ENCODE assay signal across 20 mouse cellular contexts in genomic region chr8:123450783-123451182, GRCm38 (mm10). TPM values are rescaled to one million over a fixed set of nuclear protein-coding genes. Genes with fewer than 3 reads are reported as not detected.
A peak's percentile ranks its signal among the peaks of the same experiment; 100 is the strongest.
DNase-seq lines count a peak whose midpoint lies in the region; ATAC-seq and TF ChIP-seq lines count a peak whose summit lies in the region.
"Had no signal": no experiment of that assay in that cellular context is flagged by ENCODE, and none has a peak within 500 bp of the region (broad histone marks: within the 10 kb centered on the region; RNA-seq: fewer than 3 reads in every experiment).

No protein-coding gene starts in this region.

- DNase-seq in limb, embryonic 10.5 days (ENCODE audit: low spot score) = no peak
- no peak for DNase-seq in liver, postnatal 0 days
- DNase-seq in frontal cortex, postnatal 10 days (ENCODE audit: low spot score in 2 of 2) = no peak
- DNase-seq in layer of hippocampus, adult 8-10 months (ENCODE audit: low spot score in 2 of 2) = no peak
- DNase-seq in heart, embryonic 10.5 days (ENCODE audit: low spot score) = no peak
- DNase-seq in right cerebral cortex, adult 2 months (ENCODE audit: low spot score in 2 of 2) = no peak
- DNase-seq: adrenal gland, adult 8-10 months; cerebellum, postnatal 36 days; gastrocnemius, adult 2 months; heart, adult 18-20 months; heart, postnatal 36 days; lung, postnatal 10 days; thymus, postnatal 14 days had no signal

- no peaks in the 10 kb centered on the region for H3K4me1 ChIP-seq in limb, embryonic 12.5 days (replicated peaks)
- H3K4me1 ChIP-seq in limb, embryonic 10.5 days = no peaks in the 10 kb centered on the region
- H3K4me1 ChIP-seq in liver, postnatal 0 days (ENCODE audit: insufficient read depth) = 0 out of 2 replicates have a peak, but pooled peaks cover 2% of the 10 kb centered on the region
- peaks cover 20% of the 10 kb centered on the region for H3K4me1 ChIP-seq in heart, embryonic 10.5 days

- H3K4me2 ChIP-seq in limb, embryonic 12.5 days = no peak overlapping the region
- H3K4me2 ChIP-seq in liver, postnatal 0 days (ENCODE audit: low read depth, low read length) = no peak overlapping the region
- H3K4me2 ChIP-seq: midbrain, embryonic 11.5 days had no signal

- no peak overlapping the region for H3K27ac ChIP-seq in limb, embryonic 12.5 days
- no peak overlapping the region for H3K27ac ChIP-seq in limb, embryonic 10.5 days
- H3K27ac ChIP-seq in liver, postnatal 0 days (ENCODE audit: low read depth) = peak overlapping the region; percentile 24
- no peak overlapping the region for H3K27ac ChIP-seq in heart, embryonic 10.5 days
- H3K27ac ChIP-seq: gastrocnemius, adult 2 months had no signal

- peak overlapping the region; percentile 23; the same call in 1 of the 2 replicates for H3K9ac ChIP-seq in limb, embryonic 12.5 days (replicated peaks)
- no peak overlapping the region for H3K9ac ChIP-seq in liver, postnatal 0 days (replicated peaks)

- peak; percentile 68; the same call in 1 of the 2 replicates for TF ChIP-seq EP300 in liver, postnatal 0 days (IDR thresholded peaks at IDR 0.05; ENCODE audit: low read depth)

- ATAC-seq in limb, embryonic 12.5 days (ENCODE audit: insufficient number of reproducible peaks, insufficient read depth, low FRiP score, low TSS enrichment, low read depth) = no peak
- peak; percentile 61 for ATAC-seq in erythroblast, adult 5-6 weeks (replicated peaks; ENCODE audit: low FRiP score, poor library complexity, severe bottlenecking)
- ATAC-seq in liver, postnatal 0 days = peak; percentile 61
- ATAC-seq: hindbrain, embryonic 16.5 days; intestine, embryonic 16.5 days had no signal

- TF ChIP-seq CTCF in liver, postnatal 0 days (IDR thresholded peaks at IDR 0.05; ENCODE audit: low read depth) = no peak

- no peaks in the 10 kb centered on the region for H3K27me3 ChIP-seq in limb, embryonic 12.5 days
- H3K27me3 ChIP-seq in limb, embryonic 10.5 days (ENCODE audit: low read depth, poor library complexity, severe bottlenecking) = no peaks in the 10 kb centered on the region
- H3K27me3 ChIP-seq in liver, postnatal 0 days (ENCODE audit: insufficient read depth, low read length) = no peaks in the 10 kb centered on the region
- no peaks in the 10 kb centered on the region for H3K27me3 ChIP-seq in heart, embryonic 10.5 days (ENCODE audit: insufficient read depth, poor library complexity, severe bottlenecking)

- 93% methylated on average over 5 of the region's 5 CpGs for WGBS in limb, embryonic 12.5 days
- 92% methylated on average over 5 of the region's 5 CpGs for WGBS in limb, embryonic 10.5 days
- 42% methylated on average over 5 of the region's 5 CpGs for WGBS in liver, postnatal 0 days (ENCODE audit: insufficient replicate concordance)
- WGBS in heart, embryonic 10.5 days = 85% methylated on average over 5 of the region's 5 CpGs

- H3K9me3 ChIP-seq in limb, embryonic 12.5 days = no peaks in the 10 kb centered on the region
- no peaks in the 10 kb centered on the region for H3K9me3 ChIP-seq in limb, embryonic 10.5 days (replicated peaks)
- H3K9me3 ChIP-seq in liver, postnatal 0 days (ENCODE audit: low read length) = no peaks in the 10 kb centered on the region
- no peaks in the 10 kb centered on the region for H3K9me3 ChIP-seq in heart, embryonic 10.5 days

- H3K4me3 ChIP-seq in limb, embryonic 12.5 days (replicated peaks) = no peak overlapping the region
- no peak overlapping the region for H3K4me3 ChIP-seq in limb, embryonic 10.5 days
- no peak overlapping the region for H3K4me3 ChIP-seq in liver, postnatal 0 days (ENCODE audit: low read depth, low read length)
- no peak overlapping the region for H3K4me3 ChIP-seq in heart, embryonic 10.5 days
- H3K4me3 ChIP-seq: gastrocnemius, adult 2 months had no signal

- peaks cover 78% of the 10 kb centered on the region for H3K36me3 ChIP-seq in limb, embryonic 12.5 days
- peaks cover 84% of the 10 kb centered on the region for H3K36me3 ChIP-seq in limb, embryonic 10.5 days
- peaks cover 22% of the 10 kb centered on the region for H3K36me3 ChIP-seq in liver, postnatal 0 days (replicated peaks; ENCODE audit: insufficient read depth, low read length)
- peaks cover 60% of the 10 kb centered on the region for H3K36me3 ChIP-seq in heart, embryonic 10.5 days

RNA-seq across cellular contexts. Expression of gene Afg3l1, which starts 26.9 kb away (rescaled TPM):
- polyA plus RNA-seq in limb, embryonic 12.5 days (2016; fragmentation: Nextera tagmentation; extraction: Ambion mirVana) = 69.5 and 72.0 TPM in 2 replicates
- polyA plus RNA-seq in limb, embryonic 10.5 days (2016; fragmentation: Nextera tagmentation; extraction: Ambion mirVana) = 57.2 and 65.0 TPM in 2 replicates
- 6.1 and 10.4 TPM in 2 replicates for total RNA-seq in erythroblast, adult 5-6 weeks (2015; ENCODE audit: low replicate concordance)
- 2.6 and 6.7 TPM in 2 replicates for total RNA-seq in erythroblast, adult 5-6 weeks (2017; ENCODE audit: low replicate concordance)
- polyA plus RNA-seq in liver, postnatal 0 days (2015; fragmentation: Nextera tagmentation; extraction: Ambion mirVana) = 22.0 and 24.3 TPM in 2 replicates
- total RNA-seq in layer of hippocampus, adult 8-10 months (2022) = 10 to 100 TPM; 28.3 to 36.0 (median 32.2) TPM
- 56.3 and 63.8 TPM in 2 replicates for polyA plus RNA-seq in heart, embryonic 10.5 days (2016; fragmentation: Nextera tagmentation; extraction: Ambion mirVana)

RNA-seq across cellular contexts. Expression of gene Def8, which starts 27.5 kb away (rescaled TPM):
- polyA plus RNA-seq in limb, embryonic 12.5 days (2016; fragmentation: Nextera tagmentation; extraction: Ambion mirVana) = 40.4 and 40.6 TPM in 2 replicates
- polyA plus RNA-seq in limb, embryonic 10.5 days (2016; fragmentation: Nextera tagmentation; extraction: Ambion mirVana) = 43.6 and 44.1 TPM in 2 replicates
- total RNA-seq in erythroblast, adult 5-6 weeks (2015; ENCODE audit: low replicate concordance) = 11.3 and 15.8 TPM in 2 replicates
- total RNA-seq in erythroblast, adult 5-6 weeks (2017; ENCODE audit: low replicate concordance) = 12.8 and 16.5 TPM in 2 replicates
- polyA plus RNA-seq in liver, postnatal 0 days (2015; fragmentation: Nextera tagmentation; extraction: Ambion mirVana) = 10.1 and 11.6 TPM in 2 replicates
- 10 to 100 TPM; 48.1 to 59.4 (median 54.5) TPM for total RNA-seq in layer of hippocampus, adult 8-10 months (2022)
- 36.4 and 38.6 TPM in 2 replicates for polyA plus RNA-seq in heart, embryonic 10.5 days (2016; fragmentation: Nextera tagmentation; extraction: Ambion mirVana)

RNA-seq across cellular contexts. Expression of gene Tubb3, which starts 39.6 kb away (rescaled TPM):
- polyA plus RNA-seq in limb, embryonic 12.5 days (2016; fragmentation: Nextera tagmentation; extraction: Ambion mirVana) = 9.1 and 14.4 TPM in 2 replicates
- polyA plus RNA-seq in limb, embryonic 10.5 days (2016; fragmentation: Nextera tagmentation; extraction: Ambion mirVana) = 6.9 and 7.9 TPM in 2 replicates
- total RNA-seq in erythroblast, adult 5-6 weeks (2015; ENCODE audit: low replicate concordance) = 3.8 TPM in 1 of 2 replicates, not detected in the other
- not detected in 2 replicates for total RNA-seq in erythroblast, adult 5-6 weeks (2017; ENCODE audit: low replicate concordance)
- polyA plus RNA-seq in liver, postnatal 0 days (2015; fragmentation: Nextera tagmentation; extraction: Ambion mirVana) = 0.20 and 0.24 TPM in 2 replicates
- total RNA-seq in layer of hippocampus, adult 8-10 months (2022) = 100 to 1,000 TPM; 265 to 291 (median 279) TPM
- polyA plus RNA-seq in heart, embryonic 10.5 days (2016; fragmentation: Nextera tagmentation; extraction: Ambion mirVana) = 10.5 and 15.8 TPM in 2 replicates
- total RNA-seq: gastrocnemius, adult 2 months; liver, adult 2 months had no signal
- polyA plus RNA-seq: liver, adult 2 months had no signal

RNA-seq across cellular contexts. Expression of gene Mc1r, which starts 43.9 kb away (rescaled TPM):
- polyA plus RNA-seq in limb, embryonic 12.5 days (2016; fragmentation: Nextera tagmentation; extraction: Ambion mirVana) = not detected in 2 replicates
- polyA plus RNA-seq in limb, embryonic 10.5 days (2016; fragmentation: Nextera tagmentation; extraction: Ambion mirVana) = not detected in 2 replicates
- total RNA-seq in erythroblast, adult 5-6 weeks (2015; ENCODE audit: low replicate concordance) = not detected in 2 replicates
- total RNA-seq in erythroblast, adult 5-6 weeks (2017; ENCODE audit: low replicate concordance) = not detected in 2 replicates
- polyA plus RNA-seq in liver, postnatal 0 days (2015; fragmentation: Nextera tagmentation; extraction: Ambion mirVana) = not detected in 2 replicates
- total RNA-seq in layer of hippocampus, adult 8-10 months (2022) = under 1 TPM in 1 of 4 experiments, not detected in 3; 0.08 TPM
- not detected in 2 replicates for polyA plus RNA-seq in heart, embryonic 10.5 days (2016; fragmentation: Nextera tagmentation; extraction: Ambion mirVana)
- total RNA-seq: gastrocnemius, adult 2 months; heart, adult 18-20 months; heart, postnatal 36 days; liver, adult 2 months had no signal
- polyA plus RNA-seq: intestine, embryonic 16.5 days; kidney, embryonic 16.5 days; liver, adult 2 months had no signal
